Mouse (Mus musculus) liver, embryonic 14.5 days (tissue): Measurements from ENCODE around the gene Cdk2.

Experiments used
- CTCF ChIP-seq: IDR thresholded peaks from 2 replicates; pipeline ENCODE4 v1.5.1; 2016; ENCODE audit warnings: antibody characterized with exemption, low read depth, control low read depth
- EP300 ChIP-seq: IDR thresholded peaks from 2 replicates; pipeline ENCODE4 v1.6.1; 2016; ENCODE audit warnings: antibody characterized with exemption, low read depth

DNA sequence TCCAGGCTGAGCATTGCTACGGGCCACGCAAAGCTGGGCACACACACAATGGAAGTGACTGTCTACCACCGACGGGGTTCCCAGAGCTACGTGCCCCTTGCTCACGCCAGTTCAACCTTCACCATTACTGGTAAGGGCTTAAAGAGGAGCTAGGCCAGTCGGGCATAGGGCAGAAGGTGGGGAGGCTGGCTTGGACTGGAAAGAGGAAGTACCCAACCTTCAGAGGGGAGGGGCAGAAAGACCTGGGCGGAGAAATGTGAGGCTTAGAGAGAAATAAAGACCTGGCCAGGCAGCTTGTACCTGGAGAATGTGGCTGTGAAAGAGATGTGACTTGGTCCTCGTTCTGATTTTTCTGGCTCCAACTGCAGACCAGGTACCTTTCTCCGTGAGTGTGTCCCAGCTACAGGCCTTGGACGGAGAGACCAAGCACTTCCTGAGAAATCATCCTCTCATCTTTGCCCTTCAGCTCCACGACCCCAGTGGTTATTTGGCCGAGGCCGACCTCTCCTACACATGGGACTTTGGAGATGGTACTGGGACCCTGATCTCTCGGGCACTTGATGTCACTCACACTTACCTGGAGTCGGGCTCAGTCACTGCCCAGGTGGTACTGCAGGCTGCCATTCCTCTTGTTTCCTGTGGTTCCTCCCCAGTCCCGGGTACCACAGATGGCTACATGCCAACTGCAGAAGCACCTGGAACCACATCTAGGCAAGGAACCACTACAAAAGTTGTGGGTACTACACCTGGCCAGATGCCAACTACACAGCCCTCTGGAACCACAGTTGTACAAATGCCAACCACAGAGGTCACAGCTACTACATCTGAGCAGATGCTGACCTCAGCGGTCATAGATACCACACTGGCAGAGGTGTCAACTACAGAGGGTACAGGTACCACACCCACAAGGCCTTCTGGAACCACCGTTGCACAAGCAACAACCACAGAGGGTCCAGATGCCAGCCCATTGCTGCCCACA is 11.0 kb upstream of the Cdk2 start:
- TF ChIP-seq EP300 (no peak), CTCF (no peak)
